Mouse (Mus musculus): Measurements from ENCODE around the gene Arl9.
"Not testable (repeated sequence)": the region's sequence is repeated elsewhere in the genome, so short reads cannot be mapped to it uniquely, and the experiment has no call there.

The Arl9 gene

DNA sequence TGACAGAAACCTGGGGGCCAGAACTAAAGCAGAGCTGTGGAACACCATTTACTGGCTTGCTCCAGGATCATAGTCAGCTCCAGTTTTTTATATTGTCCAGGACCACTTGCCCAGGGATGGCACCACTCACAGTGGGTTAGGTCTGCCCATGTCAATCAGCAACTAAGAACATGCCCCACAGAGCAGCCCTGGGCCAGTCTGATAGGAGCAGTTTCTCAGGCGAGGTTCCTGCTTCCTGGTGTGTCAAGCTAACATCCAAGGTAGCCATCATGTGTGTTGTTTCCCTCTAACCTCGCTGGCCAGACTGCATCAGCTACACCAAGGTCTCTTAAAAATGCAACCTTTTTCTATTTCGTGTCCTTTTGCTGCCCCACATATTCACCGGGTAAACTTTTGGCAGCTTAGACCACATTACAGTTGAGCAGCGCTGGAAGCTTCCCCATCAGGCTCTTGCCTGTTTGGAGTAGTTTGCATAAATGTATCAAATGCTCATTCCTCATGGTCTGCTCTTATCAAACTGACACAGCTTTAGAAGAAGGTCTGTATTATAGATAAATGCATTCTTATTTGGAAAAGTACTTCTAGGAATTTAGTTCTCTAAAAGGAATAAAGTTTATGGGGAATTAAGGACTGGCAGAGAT, 10.6 kb upstream of the Arl9 start:
- Histone ChIP-seq H3K36me3 (ENCODE audit: control insufficient read depth, insufficient read depth, low read length, poor library complexity, severe bottlenecking) (peaks cover 41% of the 10 kb centered on the region), H3K27me3 (ENCODE audit: control insufficient read depth, insufficient read depth, low read length, poor library complexity, severe bottlenecking) (no peaks in the 10 kb centered on the region)
- no peak for DNase-seq (ENCODE audit: low read depth, low spot score)

DNA sequence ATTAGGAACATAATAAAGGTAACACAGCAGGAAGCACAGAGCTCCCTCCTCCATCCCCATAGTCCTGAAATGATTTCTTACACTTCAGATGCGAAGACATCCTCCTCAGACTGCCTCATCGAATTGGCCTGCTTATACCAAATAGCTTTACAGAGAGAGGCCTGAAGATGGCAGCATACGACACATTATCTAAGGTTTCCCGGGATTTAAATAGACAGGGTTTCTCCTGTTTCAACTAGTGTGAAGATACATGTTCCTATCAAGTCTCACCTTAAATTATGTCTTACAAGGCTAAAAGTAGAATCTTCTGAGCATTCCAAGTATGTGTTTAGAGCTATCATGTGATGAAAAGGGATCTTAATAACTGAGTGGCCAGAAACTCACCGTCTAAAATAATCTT, 5.4 kb upstream of the Arl9 start:
- H3K36me3 ChIP-seq (ENCODE audit: control insufficient read depth, insufficient read depth, low read length, poor library complexity, severe bottlenecking): peaks cover 23% of the 10 kb centered on the region
- H3K27me3 ChIP-seq (ENCODE audit: control insufficient read depth, insufficient read depth, low read length, poor library complexity, severe bottlenecking): no peaks in the 10 kb centered on the region
- peak; percentile 32 for DNase-seq (ENCODE audit: low read depth, low spot score)

DNA sequence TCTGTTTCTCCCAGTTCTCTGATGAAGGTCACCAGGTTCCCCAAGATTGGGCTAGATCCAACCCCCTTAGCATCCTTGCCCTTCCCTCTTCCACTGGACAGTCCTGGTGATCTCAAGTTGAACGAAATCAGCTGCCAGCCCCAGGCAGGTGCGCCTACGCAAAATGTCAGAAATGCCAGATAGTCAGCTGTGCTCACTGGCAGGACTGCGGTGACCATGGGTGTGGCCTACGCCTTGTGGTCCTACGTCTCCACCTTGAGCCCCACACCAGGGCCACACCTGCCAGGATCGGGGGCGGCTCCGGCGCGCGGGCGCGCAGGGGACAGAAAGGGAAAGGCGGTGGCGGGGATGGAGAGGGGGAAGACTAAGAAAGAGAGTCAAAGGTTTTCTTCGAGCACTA, 2.7 kb upstream of the Arl9 start:
- DNase-seq (ENCODE audit: low read depth, low spot score): no peak
- no peaks in the 10 kb centered on the region for H3K27me3 ChIP-seq (ENCODE audit: control insufficient read depth, insufficient read depth, low read length, poor library complexity, severe bottlenecking)
- H3K36me3 ChIP-seq (ENCODE audit: control insufficient read depth, insufficient read depth, low read length, poor library complexity, severe bottlenecking): peaks cover 16% of the 10 kb centered on the region

DNA sequence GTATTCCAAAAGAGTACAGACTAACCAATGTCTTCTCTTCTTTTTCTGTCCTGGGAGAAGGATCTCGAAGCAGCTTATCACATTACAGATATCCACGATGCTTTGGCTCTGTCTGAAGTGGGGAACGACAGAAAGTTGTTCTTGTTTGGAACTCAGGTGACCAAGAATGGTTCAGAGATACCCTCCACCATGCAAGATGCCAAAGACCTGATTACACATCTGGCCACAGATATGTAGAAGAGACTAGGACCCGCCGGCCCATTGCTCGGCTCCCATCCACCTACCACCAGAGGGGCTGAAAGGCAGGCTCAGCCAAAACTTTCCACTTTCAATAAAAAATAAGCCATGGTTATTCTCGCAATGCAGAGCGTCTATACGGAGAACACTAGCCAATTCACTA, 6.5 kb downstream of the Arl9 start:
- H3K27me3 ChIP-seq (ENCODE audit: control insufficient read depth, insufficient read depth, low read length, poor library complexity, severe bottlenecking): no peaks in the 10 kb centered on the region
- DNase-seq (ENCODE audit: low read depth, low spot score): no peak
- H3K36me3 ChIP-seq (ENCODE audit: control insufficient read depth, insufficient read depth, low read length, poor library complexity, severe bottlenecking): no peaks in the 10 kb centered on the region

DNA sequence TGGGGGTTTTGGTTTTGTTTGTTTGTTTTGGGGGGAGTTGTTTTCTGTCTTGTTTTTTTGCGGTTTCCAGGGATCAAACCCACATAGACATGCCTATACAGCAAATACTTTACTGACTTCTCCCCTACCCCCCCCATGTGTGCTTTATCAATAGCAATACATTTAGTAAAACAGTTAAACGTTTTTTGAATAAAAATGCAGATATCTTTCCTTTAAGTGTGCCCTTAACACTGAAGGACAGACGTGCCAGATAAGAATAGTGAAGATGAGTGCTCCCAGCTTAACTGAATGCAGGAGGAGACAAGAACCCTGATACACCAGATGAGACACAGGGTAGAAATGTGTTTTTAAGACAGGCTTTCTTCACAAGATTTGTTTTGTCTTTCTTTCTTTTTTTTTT, 7.2 kb downstream of the Arl9 start:
- Histone ChIP-seq H3K36me3 (ENCODE audit: control insufficient read depth, insufficient read depth, low read length, poor library complexity, severe bottlenecking) (no peaks in the 10 kb centered on the region), H3K27me3 (ENCODE audit: control insufficient read depth, insufficient read depth, low read length, poor library complexity, severe bottlenecking) (no peaks in the 10 kb centered on the region)
- DNase-seq (ENCODE audit: low read depth, low spot score): no peak

DNA sequence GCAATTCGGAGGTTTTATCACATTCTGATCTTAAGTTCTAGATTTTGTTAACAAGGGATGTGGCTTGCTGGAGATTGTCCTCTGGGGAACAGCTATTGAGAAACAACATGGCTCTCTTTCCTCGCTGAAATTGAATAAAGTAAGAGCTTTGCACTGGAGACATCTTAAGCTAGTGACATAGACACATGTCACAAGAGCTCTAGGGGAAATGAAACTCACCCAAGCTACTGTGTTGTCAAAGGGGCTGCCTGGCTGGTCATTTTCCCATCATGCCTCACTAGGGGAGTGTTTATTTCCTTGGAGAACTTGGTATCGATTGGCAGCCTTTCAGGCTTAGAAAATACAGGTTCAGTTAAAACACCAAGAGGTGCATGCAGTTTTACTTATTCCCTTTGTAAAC, 9.3 kb downstream of the Arl9 start:
- DNase-seq (ENCODE audit: low read depth, low spot score): peak; percentile 65
- Histone ChIP-seq H3K27me3 (ENCODE audit: control insufficient read depth, insufficient read depth, low read length, poor library complexity, severe bottlenecking) (no peaks in the 10 kb centered on the region), H3K36me3 (ENCODE audit: control insufficient read depth, insufficient read depth, low read length, poor library complexity, severe bottlenecking) (no peaks in the 10 kb centered on the region)

DNA sequence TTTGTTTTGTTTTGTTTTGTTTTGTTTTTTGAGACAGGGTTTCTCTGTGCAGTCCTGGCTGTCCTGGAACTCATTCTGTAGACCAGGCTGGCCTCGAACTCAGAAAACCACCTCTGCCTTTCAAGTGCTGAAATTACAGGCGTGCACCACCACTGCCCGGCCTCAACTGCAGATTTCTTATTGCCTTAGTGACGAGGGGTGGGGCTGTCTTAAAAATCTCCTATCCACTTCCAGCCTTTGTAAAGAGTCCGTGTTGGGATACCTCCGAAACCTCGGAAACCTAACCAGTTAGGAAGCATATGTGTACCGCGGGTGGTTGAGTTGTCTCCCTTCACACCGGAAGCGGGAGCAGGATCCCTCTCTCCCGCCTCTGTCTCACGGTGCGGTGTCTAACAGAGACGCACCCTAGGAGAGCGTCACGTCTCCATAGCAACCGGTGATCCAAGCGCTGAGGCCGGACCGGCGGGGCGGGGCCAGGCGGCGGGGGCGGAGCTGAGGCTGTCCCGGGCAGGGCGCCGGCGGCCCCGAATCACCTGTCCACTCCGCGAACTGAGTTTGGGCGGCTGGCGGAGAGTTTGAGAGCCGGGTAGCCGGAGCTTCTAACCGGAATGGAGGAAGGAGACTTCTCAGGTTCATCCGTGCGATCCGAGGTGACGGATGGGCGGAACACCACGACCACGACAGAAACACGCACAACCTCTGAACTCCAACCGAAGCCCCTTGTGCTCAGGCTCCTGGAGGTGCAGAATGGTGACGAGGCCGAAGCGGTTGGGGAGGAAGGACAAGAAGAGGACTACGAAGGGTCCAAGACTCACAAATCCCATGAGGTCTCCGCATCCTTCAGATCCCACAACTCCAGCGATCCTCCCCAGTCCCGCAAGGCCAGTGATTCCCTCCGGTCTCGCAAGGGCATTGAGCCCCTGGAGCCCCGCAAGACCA, 12.0 kb downstream of the Arl9 start, which contains the start of gene Thegl:
Thegl (plus strand) TSS at position 480 of the 939 bp plus-strand sequence.
- Histone ChIP-seq H3K27me3 (ENCODE audit: control insufficient read depth, insufficient read depth, low read length, poor library complexity, severe bottlenecking) (no peaks in the 10 kb centered on the region), H3K36me3 (ENCODE audit: control insufficient read depth, insufficient read depth, low read length, poor library complexity, severe bottlenecking) (no peaks in the 10 kb centered on the region)
- DNase-seq (ENCODE audit: low read depth, low spot score): peak; percentile 77

DNA sequence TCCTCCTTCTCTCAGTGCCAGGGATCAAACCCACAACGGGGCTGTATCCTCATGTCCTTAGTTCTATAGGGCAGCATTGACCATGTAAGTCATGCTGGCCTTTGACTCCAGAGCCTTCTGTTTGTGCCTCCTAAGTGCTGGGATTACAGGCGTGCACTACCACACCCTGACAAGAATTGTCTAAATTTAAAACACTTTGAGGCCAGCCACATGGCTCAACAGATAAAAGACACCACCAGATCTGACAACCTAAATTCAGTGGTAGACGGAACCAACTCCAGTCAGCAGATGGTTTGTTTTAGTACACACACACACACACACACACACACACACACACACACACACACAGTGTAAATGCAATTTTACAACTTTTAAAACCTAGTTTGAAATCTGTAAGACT, 24.2 kb downstream of the Arl9 start:
- DNase-seq (ENCODE audit: low read depth, low spot score): no peak
- no peaks in the 10 kb centered on the region for H3K27me3 ChIP-seq (ENCODE audit: control insufficient read depth, insufficient read depth, low read length, poor library complexity, severe bottlenecking)
- no peaks in the 10 kb centered on the region for H3K36me3 ChIP-seq (ENCODE audit: control insufficient read depth, insufficient read depth, low read length, poor library complexity, severe bottlenecking)

DNA sequence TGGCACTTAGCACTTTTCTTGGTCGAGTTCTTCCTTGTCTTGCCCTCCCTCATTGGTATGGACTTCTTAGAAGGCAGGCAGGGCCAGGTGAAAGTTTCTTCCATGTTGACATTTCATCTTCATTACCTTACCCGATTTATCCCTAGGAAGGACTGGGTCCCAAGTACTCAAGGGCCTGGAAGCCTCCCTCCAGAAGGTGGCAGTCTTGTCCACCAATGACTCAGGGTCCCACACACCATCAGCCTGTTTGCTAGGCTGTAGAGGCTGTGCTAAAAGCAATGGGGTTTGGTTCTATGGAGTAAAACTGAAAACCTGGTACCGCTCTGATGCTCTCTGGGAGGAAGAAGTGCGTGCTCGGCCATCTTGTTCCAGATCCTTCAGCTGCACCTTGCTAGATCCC, 25.9 kb downstream of the Arl9 start:
- H3K27me3 ChIP-seq (ENCODE audit: control insufficient read depth, insufficient read depth, low read length, poor library complexity, severe bottlenecking): no peaks in the 10 kb centered on the region
- DNase-seq (ENCODE audit: low read depth, low spot score): peak; percentile 64
- no peaks in the 10 kb centered on the region for H3K36me3 ChIP-seq (ENCODE audit: control insufficient read depth, insufficient read depth, low read length, poor library complexity, severe bottlenecking)

DNA sequence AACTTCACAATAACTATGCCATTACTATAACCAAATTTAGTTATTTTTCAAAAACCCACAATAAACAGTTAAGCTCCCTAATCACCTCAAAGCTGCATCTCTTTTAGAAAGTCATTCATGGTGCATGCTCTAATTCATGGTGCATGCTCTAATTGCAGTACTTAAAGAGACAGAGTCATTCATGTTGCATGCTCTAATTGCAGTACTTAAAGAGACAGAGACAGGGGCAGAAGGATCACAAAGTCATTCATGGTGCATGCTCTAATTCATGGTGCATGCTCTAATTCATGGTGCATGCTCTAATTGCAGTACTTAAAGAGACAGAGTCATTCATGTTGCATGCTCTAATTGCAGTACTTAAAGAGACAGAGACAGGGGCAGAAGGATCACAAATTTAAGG, 31.2 kb downstream of the Arl9 start:
- H3K27me3 ChIP-seq (ENCODE audit: control insufficient read depth, insufficient read depth, low read length, poor library complexity, severe bottlenecking); DNase-seq (ENCODE audit: low read depth, low spot score); H3K36me3 ChIP-seq (ENCODE audit: control insufficient read depth, insufficient read depth, low read length, poor library complexity, severe bottlenecking): not testable (repeated sequence)

DNA sequence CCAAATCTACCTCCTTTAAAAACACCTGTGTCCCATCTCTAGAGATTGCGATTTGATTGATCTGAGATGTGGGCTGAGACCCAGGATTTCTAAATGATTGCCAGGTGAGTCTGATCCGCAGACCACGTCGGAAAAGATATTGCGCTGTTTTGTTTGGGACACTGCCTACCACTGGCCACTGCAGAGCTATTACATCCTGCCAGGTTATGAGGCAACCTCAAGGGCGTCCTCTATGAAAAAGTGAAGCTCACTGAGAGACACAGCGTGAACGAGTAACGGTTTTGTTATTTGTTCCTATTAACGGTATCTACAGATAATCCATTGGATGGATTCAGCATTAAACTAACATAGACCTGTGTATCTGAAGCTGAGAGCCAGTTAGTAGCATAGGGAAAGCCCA, 34.6 kb downstream of the Arl9 start:
- H3K36me3 ChIP-seq (ENCODE audit: control insufficient read depth, insufficient read depth, low read length, poor library complexity, severe bottlenecking): no peaks in the 10 kb centered on the region
- DNase-seq (ENCODE audit: low read depth, low spot score): no peak
- no peaks in the 10 kb centered on the region for H3K27me3 ChIP-seq (ENCODE audit: control insufficient read depth, insufficient read depth, low read length, poor library complexity, severe bottlenecking)

DNA sequence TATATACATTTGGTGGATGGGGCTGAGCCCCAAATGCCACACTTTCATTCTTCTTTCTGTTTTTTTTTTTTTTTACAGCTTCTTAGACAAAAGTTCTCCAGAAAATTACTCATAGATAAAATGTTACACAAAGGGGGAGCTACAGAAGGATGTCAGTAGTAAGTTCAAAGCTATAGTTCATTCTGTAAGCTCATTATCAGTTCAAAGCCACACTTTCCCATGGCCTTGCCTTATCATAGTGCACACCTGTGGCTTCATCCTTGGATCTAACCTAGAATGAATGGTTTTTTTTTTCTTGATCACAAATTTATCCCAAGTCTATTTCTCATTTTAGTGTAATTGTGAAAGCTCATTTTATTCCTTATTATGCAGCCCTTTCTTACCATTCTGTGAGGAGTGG, 35.5 kb downstream of the Arl9 start:
- H3K27me3 ChIP-seq (ENCODE audit: control insufficient read depth, insufficient read depth, low read length, poor library complexity, severe bottlenecking): no peaks in the 10 kb centered on the region
- H3K36me3 ChIP-seq (ENCODE audit: control insufficient read depth, insufficient read depth, low read length, poor library complexity, severe bottlenecking): no peaks in the 10 kb centered on the region
- no peak for DNase-seq (ENCODE audit: low read depth, low spot score)

DNA sequence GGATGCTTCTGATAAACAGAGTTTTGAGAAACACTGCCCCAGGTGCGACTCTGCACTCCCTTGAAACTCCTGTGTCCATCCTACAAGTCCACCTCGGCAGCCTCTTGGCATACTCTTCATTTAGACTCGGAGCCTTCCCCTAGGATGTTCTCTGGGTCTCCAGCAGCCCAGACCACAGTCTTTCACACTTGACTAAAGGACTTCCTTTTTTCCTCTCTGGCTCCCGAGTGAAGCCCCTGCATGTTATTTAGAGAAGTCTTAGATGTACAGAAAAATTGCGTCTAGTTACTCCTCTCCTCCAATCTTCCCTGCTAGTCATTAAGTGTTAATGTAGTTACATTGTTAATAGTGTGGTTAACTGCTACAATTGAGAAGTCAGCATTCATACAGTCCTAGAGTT, 40.5 kb downstream of the Arl9 start:
- Histone ChIP-seq H3K27me3 (ENCODE audit: control insufficient read depth, insufficient read depth, low read length, poor library complexity, severe bottlenecking) (no peaks in the 10 kb centered on the region), H3K36me3 (ENCODE audit: control insufficient read depth, insufficient read depth, low read length, poor library complexity, severe bottlenecking) (no peaks in the 10 kb centered on the region)
- DNase-seq (ENCODE audit: low read depth, low spot score): no peak

DNA sequence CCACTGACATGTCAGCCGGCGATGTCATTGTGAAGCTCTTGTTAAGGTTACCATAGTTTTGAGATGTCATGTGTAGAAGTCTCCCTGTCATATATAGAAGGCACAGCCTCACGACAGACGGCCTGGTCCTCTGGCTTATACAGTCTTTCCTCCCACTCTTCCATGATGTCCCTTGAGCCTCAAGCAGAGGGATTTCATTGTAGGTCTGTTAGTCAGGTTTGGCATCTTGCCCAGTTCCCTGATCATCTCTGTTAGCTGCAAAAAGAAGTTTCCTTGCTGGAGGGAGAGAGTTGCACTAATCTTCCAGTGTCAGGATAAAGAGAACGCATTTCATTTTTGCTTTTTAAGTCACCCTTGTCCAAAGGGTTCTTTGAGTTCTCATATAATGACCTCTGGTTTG, 48.8 kb downstream of the Arl9 start:
- H3K36me3 ChIP-seq (ENCODE audit: control insufficient read depth, insufficient read depth, low read length, poor library complexity, severe bottlenecking): no peaks in the 10 kb centered on the region
- DNase-seq (ENCODE audit: low read depth, low spot score): no peak
- H3K27me3 ChIP-seq (ENCODE audit: control insufficient read depth, insufficient read depth, low read length, poor library complexity, severe bottlenecking): no peaks in the 10 kb centered on the region

DNA sequence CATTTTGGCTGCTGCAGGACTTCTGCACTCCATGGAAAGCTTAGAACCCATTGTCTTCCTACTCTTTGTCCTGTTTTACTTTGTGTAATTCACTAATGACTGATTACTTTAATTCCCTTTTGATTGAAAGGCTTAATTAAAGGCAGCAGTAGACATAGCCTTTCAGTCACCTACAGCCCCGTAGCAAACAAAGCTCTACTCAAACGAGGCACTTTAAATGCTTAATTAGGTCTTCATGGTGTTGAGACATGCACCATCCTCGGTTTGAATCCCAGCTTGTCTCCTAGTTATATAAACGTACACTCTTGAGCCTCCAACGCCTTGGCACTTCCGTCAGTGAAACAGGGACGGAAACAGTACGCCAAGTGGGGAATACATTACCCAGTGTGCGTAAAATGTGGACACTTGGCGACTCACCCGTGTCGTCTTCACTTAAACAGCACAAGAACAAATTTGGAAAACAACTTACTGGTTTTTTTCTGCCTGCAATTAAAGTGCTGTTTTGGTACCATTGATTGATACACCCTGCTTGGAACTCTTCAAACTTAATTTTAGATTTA, 53.1 kb downstream of the Arl9 start:
- DNase-seq (ENCODE audit: low read depth, low spot score): no peak
- no peaks in the 10 kb centered on the region for H3K27me3 ChIP-seq (ENCODE audit: control insufficient read depth, insufficient read depth, low read length, poor library complexity, severe bottlenecking)
- H3K36me3 ChIP-seq (ENCODE audit: control insufficient read depth, insufficient read depth, low read length, poor library complexity, severe bottlenecking): no peaks in the 10 kb centered on the region

All from splenic B cell, adult 2 months (primary cell).